Mouse (Mus musculus): ENCODE results near the gene Rcbtb1.

GRCm38 (mm10) chr14:59205461-59205860, 4.5 kb downstream of the Rcbtb1 start:
- no peak for TF ChIP-seq CTCF (conservative IDR thresholded peaks at IDR 0.05; ENCODE audit: low read length)
- no peak for TF ChIP-seq POU5F1 (IDR thresholded peaks at IDR 0.05; ENCODE audit: borderline replicate concordance, low read length)
- no peak for TF ChIP-seq NANOG (IDR thresholded peaks at IDR 0.05; ENCODE audit: borderline replicate concordance, low read length)
